Mouse (Mus musculus): ENCODE results near the gene Nmral1. TPM values are rescaled to one million over a fixed set of nuclear protein-coding genes. Genes with fewer than 3 reads are reported as not detected.

Gene Nmral1
- polyA plus RNA-seq (2015; fragmentation: Nextera tagmentation; extraction: Ambion mirVana) = 31.2 and 33.7 TPM in 2 replicates

DNA sequence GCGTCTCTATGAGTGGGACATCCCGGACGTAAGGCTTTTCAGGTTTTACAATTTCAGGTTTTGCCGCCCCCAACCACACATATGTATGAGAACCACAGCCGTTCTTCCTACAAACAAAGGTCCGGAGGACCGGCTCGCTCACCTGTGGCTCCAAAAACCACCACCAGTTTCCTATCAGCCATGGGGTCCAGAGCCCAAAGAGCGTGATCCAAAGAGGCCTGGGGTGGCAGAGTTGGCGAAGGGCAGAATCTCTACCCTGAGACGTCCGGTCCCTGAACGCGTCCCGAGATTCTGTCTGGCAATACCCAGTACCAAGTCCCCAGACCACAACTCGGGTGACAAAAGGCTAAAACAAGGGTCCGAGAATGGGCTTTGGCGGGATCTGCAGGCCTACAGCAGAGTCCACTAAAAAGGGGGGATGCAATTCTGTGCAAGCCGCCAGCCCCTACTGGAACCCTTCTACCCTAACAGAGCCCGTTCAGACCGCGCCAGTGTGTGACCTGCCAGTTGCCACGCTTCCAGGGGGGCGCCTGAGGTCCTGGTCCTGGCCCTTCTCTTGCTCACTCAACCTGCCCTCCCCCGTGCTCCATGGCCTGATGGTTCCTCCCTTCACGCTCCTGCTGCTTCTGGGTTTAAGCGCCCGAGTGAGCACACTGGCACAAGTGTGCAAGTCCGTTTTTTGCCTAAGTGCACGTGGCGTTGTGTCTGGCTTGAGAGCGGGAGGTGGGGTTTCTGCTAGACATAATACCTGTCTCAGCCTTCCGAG, at the start of gene Nmral1:
Gene Nmral1, minus strand, starts transcription at position 604 of the 766 bp plus-strand sequence.

DNA sequence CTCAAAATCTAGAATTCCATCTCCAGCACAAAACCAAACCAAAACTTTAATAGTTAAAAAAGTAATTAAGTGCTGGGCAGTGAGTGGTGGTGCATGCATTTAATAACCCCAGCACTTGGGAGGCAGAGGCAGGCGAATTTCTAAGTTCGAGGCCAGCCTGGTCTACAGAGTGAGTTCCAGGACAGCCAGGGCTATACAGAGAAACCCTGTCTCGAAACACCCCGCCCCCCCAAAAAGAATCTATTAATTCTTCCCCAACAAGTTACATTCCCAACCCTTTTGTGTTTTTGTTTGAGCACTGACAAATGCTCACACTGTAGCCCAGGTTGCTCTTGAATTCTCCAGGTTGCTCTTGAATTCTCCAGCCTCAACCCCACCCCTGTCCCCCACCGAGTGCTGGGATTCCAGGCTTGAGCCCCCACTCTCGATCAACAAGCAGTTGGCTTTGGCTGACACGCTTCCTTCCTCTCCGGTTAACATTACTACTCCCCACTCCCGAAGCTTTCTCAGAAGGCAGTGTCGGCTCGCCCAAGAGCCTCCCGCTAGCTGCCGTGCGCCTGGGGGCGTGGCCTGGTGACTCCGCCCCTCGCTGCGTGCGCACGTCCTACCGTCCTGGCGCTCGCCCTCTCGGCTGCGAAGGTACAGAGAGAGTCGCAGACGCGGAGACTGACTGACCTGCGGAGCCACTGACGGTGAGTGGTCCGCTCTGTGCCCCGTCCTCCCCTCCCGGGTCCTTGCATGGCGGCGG, 6.8 kb upstream of the Nmral1 start, which contains the start of gene Hmox2:
Gene Hmox2, plus strand, starts transcription at position 582 of the 748 bp plus-strand sequence.

DNA sequence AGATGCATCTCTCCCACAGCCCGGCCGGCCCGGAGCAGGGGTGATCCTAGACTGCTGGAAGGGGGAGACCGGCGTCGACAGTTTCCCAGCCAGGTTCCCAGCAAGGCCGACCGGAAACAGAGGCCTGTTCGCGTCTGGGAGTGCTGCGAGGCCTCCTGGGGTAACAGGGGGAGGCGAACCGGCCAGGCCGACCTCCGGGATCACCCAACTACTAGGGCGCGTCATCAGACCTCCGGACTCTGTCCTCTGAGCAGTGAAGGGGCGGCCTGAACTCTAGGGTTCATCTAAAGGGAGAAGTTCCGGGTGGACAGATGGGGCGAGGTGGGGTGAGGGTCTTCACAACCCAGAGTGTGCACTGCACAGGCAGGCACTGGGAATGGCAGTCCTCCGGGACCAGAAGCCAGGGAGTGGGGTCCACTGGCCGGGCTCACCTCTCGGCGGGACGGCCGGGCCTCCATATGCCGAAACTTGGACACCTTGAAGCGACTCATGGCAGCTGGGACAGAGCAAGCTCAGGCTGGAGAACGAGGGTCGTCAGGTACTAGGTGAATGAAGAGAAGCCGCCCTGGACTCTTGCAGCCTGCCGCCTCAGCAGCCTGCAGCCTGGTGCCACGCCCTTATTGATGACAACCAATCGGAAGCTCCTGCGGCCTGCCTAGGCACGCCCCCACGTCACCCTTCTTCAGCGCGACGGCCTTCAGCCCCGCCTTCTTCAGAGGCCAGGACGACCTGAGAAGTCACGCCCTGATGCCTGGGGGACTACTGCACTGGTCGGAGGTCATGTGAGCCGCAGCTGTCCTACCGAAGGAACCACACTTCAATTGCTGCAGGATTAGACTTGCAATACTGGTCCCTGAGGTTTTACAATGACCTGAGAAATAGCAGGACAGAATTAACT, 39.8 kb downstream of the Nmral1 start, which contains the start of gene Coro7:
Gene Coro7, minus strand, starts transcription at position 657 of the 898 bp plus-strand sequence.

Other genes with a start within 250 kb of the Nmral1 start
- 10.5 and 10.7 TPM in 2 replicates for gene Srl, start 177.5 kb downstream of the Nmral1 start, polyA plus RNA-seq (2015; fragmentation: Nextera tagmentation; extraction: Ambion mirVana)
- 5.7 and 6.2 TPM in 2 replicates for gene Tfap4, start 159.5 kb downstream of the Nmral1 start, polyA plus RNA-seq (2015; fragmentation: Nextera tagmentation; extraction: Ambion mirVana)
- gene Glis2, start 124.6 kb downstream of the Nmral1 start, polyA plus RNA-seq (2015; fragmentation: Nextera tagmentation; extraction: Ambion mirVana) = 14.4 and 23.1 TPM in 2 replicates
- gene Pam16, start 94.4 kb downstream of the Nmral1 start, polyA plus RNA-seq (2015; fragmentation: Nextera tagmentation; extraction: Ambion mirVana) = 164 and 170 TPM in 2 replicates
- gene Vasn, start 79.4 kb downstream of the Nmral1 start, polyA plus RNA-seq (2015; fragmentation: Nextera tagmentation; extraction: Ambion mirVana) = 6.2 and 6.6 TPM in 2 replicates
- 66.7 and 68.1 TPM in 2 replicates for gene Dnaja3, start 79.4 kb downstream of the Nmral1 start, polyA plus RNA-seq (2015; fragmentation: Nextera tagmentation; extraction: Ambion mirVana)
- 26.9 and 29.1 TPM in 2 replicates for gene Coro7, start 39.6 kb downstream of the Nmral1 start, polyA plus RNA-seq (2015; fragmentation: Nextera tagmentation; extraction: Ambion mirVana)
- gene Hmox2, start 7.0 kb upstream of the Nmral1 start, polyA plus RNA-seq (2015; fragmentation: Nextera tagmentation; extraction: Ambion mirVana) = 111 and 120 TPM in 2 replicates
- 144 and 152 TPM in 2 replicates for gene Cdip1, start 70.9 kb upstream of the Nmral1 start, polyA plus RNA-seq (2015; fragmentation: Nextera tagmentation; extraction: Ambion mirVana)
- gene 4930562C15Rik, start 116.1 kb upstream of the Nmral1 start, polyA plus RNA-seq (2015; fragmentation: Nextera tagmentation; extraction: Ambion mirVana) = 0.17 and 0.25 TPM in 2 replicates
- 69.2 and 80.2 TPM in 2 replicates for gene Ubald1, start 161.0 kb upstream of the Nmral1 start, polyA plus RNA-seq (2015; fragmentation: Nextera tagmentation; extraction: Ambion mirVana)
- gene Mgrn1, start 166.9 kb upstream of the Nmral1 start, polyA plus RNA-seq (2015; fragmentation: Nextera tagmentation; extraction: Ambion mirVana) = 118 and 134 TPM in 2 replicates
- gene Nudt16l1, start 219.4 kb upstream of the Nmral1 start, polyA plus RNA-seq (2015; fragmentation: Nextera tagmentation; extraction: Ambion mirVana) = 131 and 133 TPM in 2 replicates
- 39.5 and 54.6 TPM in 2 replicates for gene Anks3, start 244.8 kb upstream of the Nmral1 start, polyA plus RNA-seq (2015; fragmentation: Nextera tagmentation; extraction: Ambion mirVana)

All from neural tube, postnatal 0 days (tissue).